Mouse (Mus musculus): Measurements from ENCODE around the gene Ing1. TPM values are rescaled to one million over a fixed set of nuclear protein-coding genes. Genes with fewer than 3 reads are reported as not detected.

Gene Ing1
- polyA plus RNA-seq, 1 experiment from 2014 or later, result 42.5 TPM

DNA sequence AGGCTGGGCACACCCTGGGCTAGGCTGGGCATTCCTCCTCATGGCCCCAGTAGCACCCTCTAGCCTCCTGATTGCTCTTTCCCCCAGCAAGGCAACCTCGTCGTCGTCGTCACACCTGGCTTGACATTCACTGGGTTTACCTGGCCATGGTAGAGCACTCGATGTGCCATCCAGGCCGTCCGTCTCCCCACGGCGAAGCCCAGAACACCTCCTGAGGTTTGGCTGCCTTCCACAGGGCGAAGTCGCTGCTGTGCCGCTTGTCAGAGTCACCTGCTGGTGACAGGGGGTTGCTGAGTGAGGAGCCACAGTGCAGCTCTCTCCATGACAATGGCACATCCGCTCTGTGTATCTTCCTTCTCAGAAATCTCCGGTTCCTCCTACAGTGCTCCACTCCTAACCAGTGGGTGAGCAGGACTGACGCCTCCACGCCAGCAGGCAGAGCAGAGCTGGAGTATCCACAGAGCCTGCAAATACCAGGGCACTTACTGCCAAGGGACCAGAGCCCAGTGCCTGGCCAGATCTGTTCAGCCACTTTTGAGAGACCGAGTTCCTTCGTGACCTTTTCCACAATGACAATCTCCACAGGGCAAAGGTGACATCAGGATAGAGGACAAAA is 25.1 kb upstream of the Ing1 start:
- TF ChIP-seq CTCF (IDR thresholded peaks at IDR 0.05) (no peak), EP300 (IDR thresholded peaks at IDR 0.05) (no peak)
- Histone ChIP-seq H3K9ac (replicated peaks; ENCODE audit: low read depth) (no peak overlapping the region), H3K27ac (ENCODE audit: low read length) (no peak overlapping the region), H3K9me3 (ENCODE audit: low read length) (no peaks in the 10 kb centered on the region), H3K36me3 (ENCODE audit: insufficient read depth, low read length) (peaks cover 9% of the 10 kb centered on the region; the same call in 1 of the 2 replicates), H3K4me3 (ENCODE audit: low read depth, low read length) (no peak overlapping the region), H3K4me1 (ENCODE audit: insufficient read depth, low read depth, low read length) (no peaks in the 10 kb centered on the region), H3K4me2 (replicated peaks; ENCODE audit: low read depth, low read length) (no peak overlapping the region), H3K27me3 (replicated peaks; ENCODE audit: insufficient read depth, low read length) (no peaks in the 10 kb centered on the region)
- DNase-seq (ENCODE audit: low spot score), result no peak
- ATAC-seq, result no peak
- 80% methylated on average over 18 of the region's 18 CpGs for WGBS

DNA sequence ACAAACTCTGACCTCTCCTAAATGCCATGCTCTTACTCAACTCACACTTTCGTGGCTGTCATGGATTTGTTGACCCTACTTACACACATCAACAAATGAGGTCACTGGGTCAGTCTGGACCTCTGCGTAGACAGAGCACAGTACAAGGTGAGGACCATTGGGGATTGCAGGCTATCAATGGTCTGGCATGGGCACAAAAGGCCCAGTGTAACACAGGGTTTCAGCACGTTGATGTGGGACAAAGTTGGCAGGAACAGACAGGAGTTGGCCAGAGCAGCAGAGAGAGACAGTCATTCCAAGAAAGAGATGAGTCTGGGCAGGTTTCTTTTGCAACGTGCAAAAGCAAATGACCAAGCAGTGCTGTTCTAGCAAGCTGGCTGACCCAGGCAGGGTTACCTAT is 24.5 kb upstream of the Ing1 start:
- ATAC-seq, result no peak
- H3K27ac ChIP-seq (ENCODE audit: low read length), result no peak overlapping the region
- peaks cover 9% of the 10 kb centered on the region; the same call in 1 of the 2 replicates for H3K36me3 ChIP-seq (ENCODE audit: insufficient read depth, low read length)
- H3K9ac ChIP-seq (replicated peaks; ENCODE audit: low read depth), result no peak overlapping the region
- no peak for DNase-seq (ENCODE audit: low spot score)
- H3K27me3 ChIP-seq (replicated peaks; ENCODE audit: insufficient read depth, low read length), result no peaks in the 10 kb centered on the region
- no peaks in the 10 kb centered on the region for H3K9me3 ChIP-seq (ENCODE audit: low read length)
- H3K4me2 ChIP-seq (replicated peaks; ENCODE audit: low read depth, low read length), result no peak overlapping the region
- H3K4me3 ChIP-seq (ENCODE audit: low read depth, low read length), result no peak overlapping the region
- TF ChIP-seq EP300 (IDR thresholded peaks at IDR 0.05) (no peak), CTCF (IDR thresholded peaks at IDR 0.05) (no peak)
- WGBS, result 56% methylated on average over 4 of the region's 4 CpGs
- H3K4me1 ChIP-seq (ENCODE audit: insufficient read depth, low read depth, low read length), result no peaks in the 10 kb centered on the region

DNA sequence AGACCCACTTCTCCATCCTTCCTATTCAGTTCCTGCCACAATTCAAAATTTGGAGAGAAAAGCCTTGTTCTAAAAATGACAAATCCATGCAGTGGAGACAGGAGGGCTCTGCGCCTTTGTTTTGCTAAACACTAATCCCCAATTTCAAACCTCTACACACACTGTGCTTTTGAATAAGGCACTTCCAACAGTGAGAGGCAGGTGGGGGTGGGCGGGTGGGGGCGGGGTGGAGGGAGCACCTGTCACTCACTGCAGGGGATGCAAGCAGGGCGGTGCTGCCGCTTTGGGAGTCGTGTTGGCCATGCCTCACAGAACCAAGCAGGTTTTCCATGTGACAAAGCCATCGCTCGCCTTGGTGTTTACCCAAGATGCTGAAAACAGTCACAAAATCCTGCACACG is 20.9 kb upstream of the Ing1 start:
- DNase-seq (ENCODE audit: low spot score) (no peak), ATAC-seq (no peak)
- no peaks in the 10 kb centered on the region for H3K4me1 ChIP-seq (ENCODE audit: insufficient read depth, low read depth, low read length)
- no peak overlapping the region for H3K4me3 ChIP-seq (ENCODE audit: low read depth, low read length)
- no peak overlapping the region for H3K4me2 ChIP-seq (replicated peaks; ENCODE audit: low read depth, low read length)
- WGBS, result 57% methylated on average over 9 of the region's 9 CpGs
- no peaks in the 10 kb centered on the region for H3K9me3 ChIP-seq (ENCODE audit: low read length)
- H3K9ac ChIP-seq (replicated peaks; ENCODE audit: low read depth), result no peak overlapping the region
- H3K27me3 ChIP-seq (replicated peaks; ENCODE audit: insufficient read depth, low read length), result no peaks in the 10 kb centered on the region
- peaks cover 11% of the 10 kb centered on the region for H3K36me3 ChIP-seq (ENCODE audit: insufficient read depth, low read length)
- no peak for TF ChIP-seq EP300 (IDR thresholded peaks at IDR 0.05)
- TF ChIP-seq CTCF (IDR thresholded peaks at IDR 0.05), result no peak
- H3K27ac ChIP-seq (ENCODE audit: low read length), result no peak overlapping the region

DNA sequence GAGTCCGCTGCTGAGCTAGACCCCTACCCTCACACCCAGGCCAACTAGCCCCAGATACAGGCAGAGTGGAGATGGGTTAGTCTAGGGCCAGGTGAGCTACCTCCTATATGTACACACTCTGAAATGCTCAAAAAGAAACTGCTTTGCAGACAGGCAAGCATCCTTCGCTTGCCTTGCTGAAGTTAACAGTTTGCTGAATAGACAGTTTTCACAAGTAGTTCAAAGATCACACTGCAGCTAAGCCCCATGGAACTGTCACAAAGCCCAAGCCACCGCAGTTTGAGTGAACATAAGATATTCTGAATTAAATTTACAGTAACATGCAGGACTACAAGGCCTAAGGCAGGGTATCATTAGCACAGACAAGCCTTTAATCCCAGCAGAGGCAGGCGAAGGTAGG is 16.3 kb upstream of the Ing1 start:
- DNase-seq (ENCODE audit: low spot score), result no peak
- H3K36me3 ChIP-seq (ENCODE audit: insufficient read depth, low read length), result peaks cover 12% of the 10 kb centered on the region; the same call in 1 of the 2 replicates

DNA sequence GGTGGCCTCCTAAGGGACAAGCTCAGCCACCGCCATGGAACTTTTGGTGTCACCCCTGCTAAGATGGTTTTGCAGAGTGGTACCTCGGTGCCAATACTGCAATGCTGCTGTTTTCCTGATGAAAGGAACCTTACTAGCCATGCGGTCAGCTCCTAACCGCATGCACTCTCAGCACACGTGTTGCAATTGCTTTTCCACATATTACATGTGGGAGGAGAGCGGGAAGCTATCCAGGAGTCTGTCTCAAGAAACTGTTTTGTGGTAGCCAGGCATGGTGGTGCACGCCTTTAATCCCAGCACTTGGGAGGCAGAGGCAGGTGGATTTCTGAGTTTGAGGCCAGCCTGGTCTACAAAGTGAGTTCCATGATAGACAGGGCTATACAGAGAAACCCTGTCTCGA is 15.2 kb upstream of the Ing1 start:
- DNase-seq (ENCODE audit: low spot score) (no peak), ATAC-seq (no peak)
- Histone ChIP-seq H3K36me3 (ENCODE audit: insufficient read depth, low read length) (peaks cover 12% of the 10 kb centered on the region; the same call in 1 of the 2 replicates), H3K4me3 (ENCODE audit: low read depth, low read length) (no peak overlapping the region), H3K27ac (ENCODE audit: low read length) (no peak overlapping the region), H3K4me2 (replicated peaks; ENCODE audit: low read depth, low read length) (no peak overlapping the region), H3K27me3 (replicated peaks; ENCODE audit: insufficient read depth, low read length) (no peaks in the 10 kb centered on the region), H3K9me3 (ENCODE audit: low read length) (no peaks in the 10 kb centered on the region), H3K4me1 (ENCODE audit: insufficient read depth, low read depth, low read length) (no peaks in the 10 kb centered on the region), H3K9ac (replicated peaks; ENCODE audit: low read depth) (no peak overlapping the region)
- 98% methylated on average over 8 of the region's 8 CpGs for WGBS
- TF ChIP-seq CTCF (IDR thresholded peaks at IDR 0.05) (no peak), EP300 (IDR thresholded peaks at IDR 0.05) (no peak)

More for the DNA sequence above, 16.3 kb upstream of the Ing1 start:
- Histone ChIP-seq H3K4me3 (ENCODE audit: low read depth, low read length) (no peak overlapping the region), H3K27ac (ENCODE audit: low read length) (no peak overlapping the region), H3K4me2 (replicated peaks; ENCODE audit: low read depth, low read length) (no peak overlapping the region), H3K4me1 (ENCODE audit: insufficient read depth, low read depth, low read length) (no peaks in the 10 kb centered on the region), H3K9me3 (ENCODE audit: low read length) (no peaks in the 10 kb centered on the region), H3K9ac (replicated peaks; ENCODE audit: low read depth) (no peak overlapping the region), H3K27me3 (replicated peaks; ENCODE audit: insufficient read depth, low read length) (no peaks in the 10 kb centered on the region)
- ATAC-seq, result no peak
- 91% methylated on average over 4 of the region's 4 CpGs for WGBS
- TF ChIP-seq EP300 (IDR thresholded peaks at IDR 0.05) (no peak), CTCF (IDR thresholded peaks at IDR 0.05) (no peak)

DNA sequence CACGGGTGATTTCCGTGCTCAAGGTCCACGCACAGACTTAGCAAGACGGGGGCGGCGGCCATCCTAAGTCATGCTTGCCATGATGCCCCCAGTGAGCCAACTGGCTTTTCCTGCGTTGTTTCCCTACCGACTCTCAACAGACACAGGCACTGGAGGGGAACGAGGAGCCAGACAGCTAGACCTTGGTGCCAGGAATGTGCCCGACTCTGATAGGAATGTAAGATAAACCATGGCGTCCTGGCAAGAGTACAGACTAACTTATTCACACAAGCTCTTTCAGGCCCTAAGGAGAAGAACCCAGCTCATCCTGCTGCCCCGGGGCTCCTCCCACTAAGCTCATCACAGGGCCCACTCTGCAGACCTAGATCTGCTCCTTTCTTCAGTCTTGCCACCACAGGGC is 13.3 kb upstream of the Ing1 start:
- TF ChIP-seq EP300 (IDR thresholded peaks at IDR 0.05) (no peak), CTCF (IDR thresholded peaks at IDR 0.05) (no peak)
- Histone ChIP-seq H3K4me1 (ENCODE audit: insufficient read depth, low read depth, low read length) (no peaks in the 10 kb centered on the region), H3K4me3 (ENCODE audit: low read depth, low read length) (no peak overlapping the region), H3K9ac (replicated peaks; ENCODE audit: low read depth) (no peak overlapping the region), H3K9me3 (ENCODE audit: low read length) (no peaks in the 10 kb centered on the region), H3K4me2 (replicated peaks; ENCODE audit: low read depth, low read length) (no peak overlapping the region), H3K27me3 (replicated peaks; ENCODE audit: insufficient read depth, low read length) (no peaks in the 10 kb centered on the region), H3K36me3 (ENCODE audit: insufficient read depth, low read length) (peaks cover 6% of the 10 kb centered on the region; the same call in 1 of the 2 replicates), H3K27ac (ENCODE audit: low read length) (no peak overlapping the region)
- 80% methylated on average over 12 of the region's 12 CpGs for WGBS
- DNase-seq (ENCODE audit: low spot score) (no peak), ATAC-seq (no peak)

Measured in lung, postnatal 0 days (tissue).